Mouse (Mus musculus): ENCODE measurements around the gene Dip2b. TPM values are rescaled to one million over a fixed set of nuclear protein-coding genes. Genes with fewer than 3 reads are reported as not detected.

Dip2b gene
- polyA plus RNA-seq, 1 experiment from 2014 or later = 22.3 TPM

GRCm38 (mm10) chr15:100111891-100112290 lies 73.4 kb downstream of the Dip2b start:
- H3K27me3 ChIP-seq (ENCODE audit: control insufficient read depth, insufficient read depth, low read length) = no peaks in the 10 kb centered on the region

GRCm38 (mm10) chr15:100112309-100112966 lies 74.0 kb downstream of the Dip2b start:
- Histone ChIP-seq H3K9me3 (ENCODE audit: control insufficient read depth, low read length) (no peaks in the 10 kb centered on the region), H3K4me3 (ENCODE audit: low read depth, low read length) (no peak overlapping the region), H3K36me3 (ENCODE audit: control insufficient read depth, insufficient read depth, low read length) (peaks cover 2% of the 10 kb centered on the region; the same call in 1 of the 2 replicates), H3K27me3 (ENCODE audit: control insufficient read depth, insufficient read depth, low read length) (no peaks in the 10 kb centered on the region), H3K4me2 (no peak overlapping the region), H3K9ac (ENCODE audit: low read length) (no peak overlapping the region), H3K4me1 (ENCODE audit: control insufficient read depth, insufficient read depth, low read length) (peaks cover 15% of the 10 kb centered on the region), H3K27ac (ENCODE audit: low read depth, low read length) (no peak overlapping the region)
- WGBS = 88% methylated on average over 9 of the region's 9 CpGs
- ATAC-seq (ENCODE audit: low FRiP score) (no peak), DNase-seq (ENCODE audit: low spot score, missing footprints) (peak; percentile 71)

More at GRCm38 (mm10) chr15:100111891-100112290, 73.4 kb downstream of the Dip2b start:
- Histone ChIP-seq H3K4me3 (ENCODE audit: low read depth, low read length) (no peak overlapping the region), H3K36me3 (ENCODE audit: control insufficient read depth, insufficient read depth, low read length) (peaks cover 2% of the 10 kb centered on the region; the same call in 1 of the 2 replicates), H3K4me2 (no peak overlapping the region), H3K9me3 (ENCODE audit: control insufficient read depth, low read length) (no peaks in the 10 kb centered on the region), H3K4me1 (ENCODE audit: control insufficient read depth, insufficient read depth, low read length) (peaks cover 15% of the 10 kb centered on the region), H3K9ac (ENCODE audit: low read length) (no peak overlapping the region), H3K27ac (ENCODE audit: low read depth, low read length) (no peak overlapping the region)
- ATAC-seq (ENCODE audit: low FRiP score) (no peak), DNase-seq (ENCODE audit: low spot score, missing footprints) (peak; percentile 17)
- WGBS = 78% methylated on average over 9 of the region's 9 CpGs

GRCm38 (mm10) chr15:100113343-100114275 lies 75.1 kb downstream of the Dip2b start:
- peaks cover 6% of the 10 kb centered on the region; the same call in 1 of the 2 replicates for H3K36me3 ChIP-seq (ENCODE audit: control insufficient read depth, insufficient read depth, low read length)
- peak; percentile 64; the same call in 1 of the 2 replicates for ATAC-seq (ENCODE audit: low FRiP score)
- no peak overlapping the region for H3K4me3 ChIP-seq (ENCODE audit: low read depth, low read length)
- no peak overlapping the region for H3K4me2 ChIP-seq
- peaks cover 15% of the 10 kb centered on the region for H3K4me1 ChIP-seq (ENCODE audit: control insufficient read depth, insufficient read depth, low read length)
- no peak overlapping the region for H3K9ac ChIP-seq (ENCODE audit: low read length)
- 53% methylated on average over 10 of the region's 10 CpGs for WGBS
- H3K27me3 ChIP-seq (ENCODE audit: control insufficient read depth, insufficient read depth, low read length) = no peaks in the 10 kb centered on the region
- peak; percentile 85 for DNase-seq (ENCODE audit: low spot score, missing footprints)
- H3K9me3 ChIP-seq (ENCODE audit: control insufficient read depth, low read length) = no peaks in the 10 kb centered on the region
- no peak overlapping the region for H3K27ac ChIP-seq (ENCODE audit: low read depth, low read length)

GRCm38 (mm10) chr15:100115416-100115815 lies 77.0 kb downstream of the Dip2b start:
- Histone ChIP-seq H3K4me1 (ENCODE audit: control insufficient read depth, insufficient read depth, low read length) (peaks cover 15% of the 10 kb centered on the region), H3K9me3 (ENCODE audit: control insufficient read depth, low read length) (no peaks in the 10 kb centered on the region), H3K4me2 (no peak overlapping the region), H3K4me3 (ENCODE audit: low read depth, low read length) (no peak overlapping the region), H3K9ac (ENCODE audit: low read length) (no peak overlapping the region), H3K36me3 (ENCODE audit: control insufficient read depth, insufficient read depth, low read length) (peaks cover 6% of the 10 kb centered on the region; the same call in 1 of the 2 replicates), H3K27ac (ENCODE audit: low read depth, low read length) (no peak overlapping the region), H3K27me3 (ENCODE audit: control insufficient read depth, insufficient read depth, low read length) (no peaks in the 10 kb centered on the region)
- ATAC-seq (ENCODE audit: low FRiP score) = no peak
- DNase-seq (ENCODE audit: low spot score, missing footprints) = peak; percentile 49
- 87% methylated on average over 3 of the region's 3 CpGs for WGBS

GRCm38 (mm10) chr15:100116325-100116724 lies 77.9 kb downstream of the Dip2b start:
- WGBS = 94% methylated on average over 13 of the region's 13 CpGs

GRCm38 (mm10) chr15:100119225-100119788 lies 80.8 kb downstream of the Dip2b start:
- Histone ChIP-seq H3K9ac (ENCODE audit: low read length) (no peak overlapping the region), H3K27ac (ENCODE audit: low read depth, low read length) (no peak overlapping the region), H3K4me3 (ENCODE audit: low read depth, low read length) (no peak overlapping the region), H3K4me1 (ENCODE audit: control insufficient read depth, insufficient read depth, low read length) (no peaks in the 10 kb centered on the region), H3K9me3 (ENCODE audit: control insufficient read depth, low read length) (no peaks in the 10 kb centered on the region), H3K36me3 (ENCODE audit: control insufficient read depth, insufficient read depth, low read length) (peaks cover 6% of the 10 kb centered on the region; the same call in 1 of the 2 replicates), H3K27me3 (ENCODE audit: control insufficient read depth, insufficient read depth, low read length) (no peaks in the 10 kb centered on the region), H3K4me2 (no peak overlapping the region)
- ATAC-seq (ENCODE audit: low FRiP score) (no peak), DNase-seq (ENCODE audit: low spot score, missing footprints) (no peak)
- 89% methylated on average over 6 of the region's 6 CpGs for WGBS

More at GRCm38 (mm10) chr15:100116325-100116724, 77.9 kb downstream of the Dip2b start:
- peaks cover 15% of the 10 kb centered on the region for H3K4me1 ChIP-seq (ENCODE audit: control insufficient read depth, insufficient read depth, low read length)
- no peak for DNase-seq (ENCODE audit: low spot score, missing footprints)
- H3K36me3 ChIP-seq (ENCODE audit: control insufficient read depth, insufficient read depth, low read length) = peaks cover 6% of the 10 kb centered on the region; the same call in 1 of the 2 replicates
- no peak overlapping the region for H3K27ac ChIP-seq (ENCODE audit: low read depth, low read length)
- H3K4me2 ChIP-seq = no peak overlapping the region
- no peak overlapping the region for H3K4me3 ChIP-seq (ENCODE audit: low read depth, low read length)
- H3K9me3 ChIP-seq (ENCODE audit: control insufficient read depth, low read length) = no peaks in the 10 kb centered on the region
- H3K9ac ChIP-seq (ENCODE audit: low read length) = no peak overlapping the region
- no peak for ATAC-seq (ENCODE audit: low FRiP score)
- H3K27me3 ChIP-seq (ENCODE audit: control insufficient read depth, insufficient read depth, low read length) = no peaks in the 10 kb centered on the region

GRCm38 (mm10) chr15:100121437-100121836 lies 83.0 kb downstream of the Dip2b start:
- DNase-seq (ENCODE audit: low spot score, missing footprints) (no peak), ATAC-seq (ENCODE audit: low FRiP score) (no peak)
- no peak overlapping the region for H3K4me3 ChIP-seq (ENCODE audit: low read depth, low read length)
- H3K9ac ChIP-seq (ENCODE audit: low read length) = no peak overlapping the region
- WGBS = 92% methylated on average over 6 of the region's 6 CpGs
- H3K27ac ChIP-seq (ENCODE audit: low read depth, low read length) = no peak overlapping the region
- no peaks in the 10 kb centered on the region for H3K27me3 ChIP-seq (ENCODE audit: control insufficient read depth, insufficient read depth, low read length)
- H3K36me3 ChIP-seq (ENCODE audit: control insufficient read depth, insufficient read depth, low read length) = peaks cover 4% of the 10 kb centered on the region; the same call in 1 of the 2 replicates
- H3K4me2 ChIP-seq = no peak overlapping the region
- H3K9me3 ChIP-seq (ENCODE audit: control insufficient read depth, low read length) = no peaks in the 10 kb centered on the region
- H3K4me1 ChIP-seq (ENCODE audit: control insufficient read depth, insufficient read depth, low read length) = no peaks in the 10 kb centered on the region

- no peak for ATAC-seq (ENCODE audit: low FRiP score)
- Histone ChIP-seq H3K4me2 (no peak overlapping the region), H3K36me3 (ENCODE audit: control insufficient read depth, insufficient read depth, low read length) (no peaks in the 10 kb centered on the region), H3K27me3 (ENCODE audit: control insufficient read depth, insufficient read depth, low read length) (no peaks in the 10 kb centered on the region), H3K4me1 (ENCODE audit: control insufficient read depth, insufficient read depth, low read length) (0 out of 2 replicates have a peak, but pooled peaks cover 2% of the 10 kb centered on the region), H3K27ac (ENCODE audit: low read depth, low read length) (no peak overlapping the region), H3K9ac (ENCODE audit: low read length) (no peak overlapping the region), H3K9me3 (ENCODE audit: control insufficient read depth, low read length) (no peaks in the 10 kb centered on the region), H3K4me3 (ENCODE audit: low read depth, low read length) (no peak overlapping the region)
- WGBS = 74% methylated on average over 5 of the region's 5 CpGs
- no peak for DNase-seq (ENCODE audit: low spot score, missing footprints)
Observed at GRCm38 (mm10) chr15:100123867-100124266, 85.4 kb downstream of the Dip2b start.

Data from midbrain, embryonic 11.5 days (tissue).